Mouse (Mus musculus) forebrain, embryonic 16.5 days (tissue): ENCODE measurements around the gene Cbx1. TPM values are rescaled to one million over a fixed set of nuclear protein-coding genes. Genes with fewer than 3 reads are reported as not detected.
"Not testable (repeated sequence)": the region's sequence is repeated elsewhere in the genome, so short reads cannot be mapped to it uniquely, and the experiment has no call there.

Source experiments
- ATAC-seq: fragments of 200-750 bp; cut with Nextera tagmentation; 2 replicates; pipeline ENCODE4 v1.8.0; 2017; ENCODE audit warnings: mild to moderate bottlenecking, moderate library complexity
- H3K27ac ChIP-seq: fragments of 300-500 bp; sonication (generic); 2 replicates; pipeline ENCODE4 v1.5.1; 2014; ENCODE audit warnings: low read length, control low read depth
- H3K27me3 ChIP-seq: fragments of 300-500 bp; sonication (generic); replicated peaks from 2 replicates; pipeline ENCODE4 v1.6.1; 2014; ENCODE audit warnings: low read length; ENCODE audit not compliant: control insufficient read depth, insufficient read depth
- H3K36me3 ChIP-seq: fragments of 300-500 bp; sonication (generic); 2 replicates; pipeline ENCODE4 v1.6.1; 2014; ENCODE audit not compliant: control insufficient read depth, insufficient read depth
- H3K4me1 ChIP-seq: fragments of 300-500 bp; sonication (generic); replicated peaks from 2 replicates; pipeline ENCODE4 v1.6.1; 2014; ENCODE audit warnings: low read length; ENCODE audit not compliant: control insufficient read depth, insufficient read depth
- H3K4me2 ChIP-seq: fragments of 300-500 bp; sonication (generic); 2 replicates; pipeline ENCODE4 v1.6.1; 2014; ENCODE audit warnings: mild to moderate bottlenecking, low read length, control low read depth
- H3K4me3 ChIP-seq: fragments of 300-500 bp; sonication (generic); replicated peaks from 2 replicates; pipeline ENCODE4 v1.5.1; 2014; ENCODE audit warnings: mild to moderate bottlenecking, low read length, control low read depth
- H3K9ac ChIP-seq: fragments of 300-500 bp; sonication (generic); replicated peaks from 2 replicates; pipeline ENCODE4 v1.6.1; 2014; ENCODE audit warnings: low read depth, low read length, control low read depth
- H3K9me3 ChIP-seq: fragments of 300-500 bp; sonication (generic); 2 replicates; pipeline ENCODE4 v1.6.1; 2016; ENCODE audit warnings: low read length; ENCODE audit not compliant: control insufficient read depth
- WGBS: fragments of 180-500 bp; shearing (Covaris S2); extraction: QIAGEN DNeasy Blood & Tissue Kit; methylation state at CpG from one replicate; pipeline ENCODE4 v1.1.7; 2014; 5-methylcytosine and 5-hydroxymethylcytosine counted together
- polyA plus RNA-seq: library from polyadenylated mRNA; unstranded; fragments of >200 nt; fragmentation: Nextera tagmentation; extraction: Ambion mirVana; gene quantifications from 2 replicates; pipeline ENCODE4 v1.2.1, GENCODE M21; 2015

The Cbx1 gene
- polyA plus RNA-seq, 1 experiment from 2014 or later, result 87.7 TPM

GRCm38 (mm10) chr11:96805606-96806005, 16.7 kb downstream of the Cbx1 start:
- Histone ChIP-seq H3K4me2 (no peak overlapping the region), H3K36me3 (peaks cover 38% of the 10 kb centered on the region), H3K4me1 (no peaks in the 10 kb centered on the region), H3K27me3 (no peaks in the 10 kb centered on the region), H3K9me3 (no peaks in the 10 kb centered on the region), H3K27ac (no peak overlapping the region), H3K4me3 (no peak overlapping the region), H3K9ac (no peak overlapping the region)
- 92% methylated on average over 5 of the region's 5 CpGs for WGBS
- ATAC-seq, result no peak

- Histone ChIP-seq H3K4me2 (no peak overlapping the region), H3K4me1 (no peaks in the 10 kb centered on the region), H3K9me3 (no peaks in the 10 kb centered on the region), H3K36me3 (peaks cover 39% of the 10 kb centered on the region), H3K27ac (no peak overlapping the region), H3K27me3 (no peaks in the 10 kb centered on the region), H3K4me3 (no peak overlapping the region), H3K9ac (no peak overlapping the region)
- 36% methylated on average over 1 of the region's 1 CpGs for WGBS
- ATAC-seq, result no peak
These were observed 19.1 kb downstream of the Cbx1 start for GRCm38 (mm10) chr11:96808066-96808465.

GRCm38 (mm10) chr11:96809562-96810235, 20.8 kb downstream of the Cbx1 start:
- Histone ChIP-seq H3K4me2 (no peak overlapping the region), H3K4me1 (no peaks in the 10 kb centered on the region), H3K9ac (no peak overlapping the region), H3K27ac (no peak overlapping the region), H3K27me3 (no peaks in the 10 kb centered on the region), H3K9me3 (no peaks in the 10 kb centered on the region), H3K4me3 (no peak overlapping the region), H3K36me3 (peaks cover 29% of the 10 kb centered on the region)
- WGBS, result 90% methylated on average over 6 of the region's 6 CpGs
- no peak for ATAC-seq

GRCm38 (mm10) chr11:96811188-96811587, 22.3 kb downstream of the Cbx1 start:
- H3K4me2 ChIP-seq, ATAC-seq, H3K9me3 ChIP-seq, H3K9ac ChIP-seq, H3K4me1 ChIP-seq, H3K4me3 ChIP-seq, H3K27me3 ChIP-seq, H3K27ac ChIP-seq: not testable (repeated sequence)
- WGBS, result 81% methylated on average over 1 of the region's 1 CpGs
- peaks cover 27% of the 10 kb centered on the region for H3K36me3 ChIP-seq

GRCm38 (mm10) chr11:96813455-96813854, 24.5 kb downstream of the Cbx1 start:
- H3K27ac ChIP-seq, result no peak overlapping the region
- H3K36me3 ChIP-seq, result peaks cover 31% of the 10 kb centered on the region
- H3K9me3 ChIP-seq, result no peaks in the 10 kb centered on the region
- ATAC-seq, result no peak
- H3K4me1 ChIP-seq, result no peaks in the 10 kb centered on the region
- no peak overlapping the region for H3K9ac ChIP-seq
- no peaks in the 10 kb centered on the region for H3K27me3 ChIP-seq
- no peak overlapping the region for H3K4me3 ChIP-seq
- 90% methylated on average over 4 of the region's 4 CpGs for WGBS
- H3K4me2 ChIP-seq, result no peak overlapping the region

GRCm38 (mm10) chr11:96813920-96814319, 25.0 kb downstream of the Cbx1 start:
- Histone ChIP-seq H3K27ac (no peak overlapping the region), H3K4me3 (no peak overlapping the region), H3K36me3 (peaks cover 27% of the 10 kb centered on the region), H3K4me1 (no peaks in the 10 kb centered on the region), H3K9me3 (no peaks in the 10 kb centered on the region), H3K4me2 (no peak overlapping the region), H3K27me3 (no peaks in the 10 kb centered on the region), H3K9ac (no peak overlapping the region)
- WGBS, result 95% methylated on average over 5 of the region's 5 CpGs
- no peak for ATAC-seq

GRCm38 (mm10) chr11:96814443-96814842, 25.5 kb downstream of the Cbx1 start:
- Histone ChIP-seq H3K27me3 (no peaks in the 10 kb centered on the region), H3K27ac (no peak overlapping the region), H3K36me3 (peaks cover 29% of the 10 kb centered on the region), H3K9ac (no peak overlapping the region), H3K4me2 (no peak overlapping the region), H3K4me1 (no peaks in the 10 kb centered on the region), H3K4me3 (no peak overlapping the region), H3K9me3 (no peaks in the 10 kb centered on the region)
- no peak for ATAC-seq
- 88% methylated on average over 2 of the region's 2 CpGs for WGBS

GRCm38 (mm10) chr11:96815895-96816294, 27.0 kb downstream of the Cbx1 start:
- H3K27ac ChIP-seq, result no peak overlapping the region
- H3K4me1 ChIP-seq, result no peaks in the 10 kb centered on the region
- WGBS, result 98% methylated on average over 2 of the region's 2 CpGs
- H3K36me3 ChIP-seq, result peaks cover 35% of the 10 kb centered on the region
- ATAC-seq, result no peak
- H3K9me3 ChIP-seq, result no peaks in the 10 kb centered on the region
- H3K4me2 ChIP-seq, result no peak overlapping the region
- H3K9ac ChIP-seq, result no peak overlapping the region
- H3K27me3 ChIP-seq, result no peaks in the 10 kb centered on the region
- H3K4me3 ChIP-seq, result no peak overlapping the region

GRCm38 (mm10) chr11:96816494-96816893, 27.6 kb downstream of the Cbx1 start:
- no peak overlapping the region for H3K4me2 ChIP-seq
- no peaks in the 10 kb centered on the region for H3K27me3 ChIP-seq
- 87% methylated on average over 1 of the region's 1 CpGs for WGBS
- H3K9me3 ChIP-seq, result no peaks in the 10 kb centered on the region
- H3K27ac ChIP-seq, result no peak overlapping the region
- H3K4me3 ChIP-seq, result no peak overlapping the region
- H3K36me3 ChIP-seq, result peaks cover 41% of the 10 kb centered on the region
- no peak overlapping the region for H3K9ac ChIP-seq
- no peak for ATAC-seq
- H3K4me1 ChIP-seq, result no peaks in the 10 kb centered on the region

- Histone ChIP-seq H3K4me3 (no peak overlapping the region), H3K9me3 (no peaks in the 10 kb centered on the region), H3K27ac (no peak overlapping the region), H3K4me1 (no peaks in the 10 kb centered on the region), H3K4me2 (no peak overlapping the region), H3K27me3 (no peaks in the 10 kb centered on the region), H3K36me3 (peaks cover 38% of the 10 kb centered on the region), H3K9ac (no peak overlapping the region)
- no peak for ATAC-seq
- 52% methylated on average over 5 of the region's 5 CpGs for WGBS
These were observed 28.1 kb downstream of the Cbx1 start for GRCm38 (mm10) chr11:96816979-96817378.
